Mouse (Mus musculus) E14TG2a.4 (cell line): ENCODE measurements around the gene Srpk1.

Source experiments
- H3K27me3 ChIP-seq: 2 replicates; pipeline ENCODE4 v1.6.1; 2014; ENCODE audit warnings: low read length, control low read depth; ENCODE audit not compliant: insufficient read depth
- H3K36me3 ChIP-seq: 2 replicates; pipeline ENCODE4 v1.6.1; 2014; ENCODE audit warnings: low read length, control low read depth; ENCODE audit not compliant: insufficient read depth
- H3K4me1 ChIP-seq: replicated peaks from 2 replicates; pipeline ENCODE4 v1.6.1; 2014; ENCODE audit warnings: low read depth, low read length, control low read depth
- H3K4me3 ChIP-seq: replicated peaks from 2 replicates; pipeline ENCODE4 v1.5.1; 2014; ENCODE audit warnings: mild to moderate bottlenecking, low read length
- H3K9me3 ChIP-seq: 2 replicates; pipeline ENCODE4 v1.6.1; 2014; ENCODE audit warnings: low read length, control low read depth
- CTCF ChIP-seq: conservative IDR thresholded peaks from 2 replicates; pipeline ENCODE4 v1.5.1; 2014; ENCODE audit warnings: low read length
- NANOG ChIP-seq: IDR thresholded peaks from 2 replicates; pipeline ENCODE4 v1.6.1; 2014; ENCODE audit warnings: borderline replicate concordance, low read length, mixed read lengths
- POU5F1 ChIP-seq: IDR thresholded peaks from 2 replicates; pipeline ENCODE4 v1.6.1; 2014; ENCODE audit warnings: low read length, borderline replicate concordance

Gene Srpk1

GRCm38 (mm10) chr17:28601557-28602250 is 20.8 kb downstream of the Srpk1 start:
- Histone ChIP-seq H3K4me1 (peaks cover 34% of the 10 kb centered on the region), H3K36me3 (peaks cover 95% of the 10 kb centered on the region), H3K9me3 (no peaks in the 10 kb centered on the region), H3K27me3 (no peaks in the 10 kb centered on the region), H3K4me3 (no peak overlapping the region)
- TF ChIP-seq POU5F1 (no peak), NANOG (no peak), CTCF (no peak)

- Histone ChIP-seq H3K4me3 (no peak overlapping the region), H3K27me3 (no peaks in the 10 kb centered on the region), H3K4me1 (peaks cover 39% of the 10 kb centered on the region), H3K36me3 (peaks cover 95% of the 10 kb centered on the region), H3K9me3 (no peaks in the 10 kb centered on the region)
- no peak for TF ChIP-seq NANOG
- no peak for TF ChIP-seq CTCF
- TF ChIP-seq POU5F1 = no peak
Observed at GRCm38 (mm10) chr17:28600780-28601179, 21.7 kb downstream of the Srpk1 start.

GRCm38 (mm10) chr17:28593965-28594364 is 28.5 kb downstream of the Srpk1 start:
- H3K27me3 ChIP-seq = no peaks in the 10 kb centered on the region
- peaks cover 82% of the 10 kb centered on the region for H3K4me1 ChIP-seq
- no peak for TF ChIP-seq NANOG
- TF ChIP-seq POU5F1 = no peak
- TF ChIP-seq CTCF = no peak
- H3K9me3 ChIP-seq = no peaks in the 10 kb centered on the region
- 0 out of 2 replicates have a peak overlapping the region, but pooled peaks have one; percentile 27 for H3K4me3 ChIP-seq
- H3K36me3 ChIP-seq = peaks cover 87% of the 10 kb centered on the region

- Histone ChIP-seq H3K9me3 (no peaks in the 10 kb centered on the region), H3K4me3 (0 out of 2 replicates have a peak overlapping the region, but pooled peaks have one; percentile 27), H3K36me3 (peaks cover 89% of the 10 kb centered on the region), H3K27me3 (no peaks in the 10 kb centered on the region), H3K4me1 (peaks cover 87% of the 10 kb centered on the region)
- TF ChIP-seq CTCF (peak; percentile 98), NANOG (no peak)
Observed at GRCm38 (mm10) chr17:28592998-28593397, 29.5 kb downstream of the Srpk1 start.

- no peak for TF ChIP-seq CTCF
- no peak for TF ChIP-seq POU5F1
- TF ChIP-seq NANOG = no peak
- H3K4me1 ChIP-seq = peaks cover 96% of the 10 kb centered on the region
- H3K27me3 ChIP-seq = no peaks in the 10 kb centered on the region
- H3K36me3 ChIP-seq = peaks cover 88% of the 10 kb centered on the region
- no peaks in the 10 kb centered on the region for H3K9me3 ChIP-seq
- peak overlapping the region; percentile 37; the same call in 1 of the 2 replicates for H3K4me3 ChIP-seq
Observed at GRCm38 (mm10) chr17:28591476-28591875, 31.0 kb downstream of the Srpk1 start.

- 0 out of 2 replicates have a peak overlapping the region, but pooled peaks have one; percentile 5 for H3K4me3 ChIP-seq
- peaks cover 85% of the 10 kb centered on the region for H3K36me3 ChIP-seq
- H3K27me3 ChIP-seq = no peaks in the 10 kb centered on the region
- H3K4me1 ChIP-seq = peaks cover 98% of the 10 kb centered on the region
- no peaks in the 10 kb centered on the region for H3K9me3 ChIP-seq
- TF ChIP-seq NANOG (no peak), POU5F1 (no peak), CTCF (no peak)
Observed at GRCm38 (mm10) chr17:28590596-28590995, 31.9 kb downstream of the Srpk1 start.

- H3K27me3 ChIP-seq = no peaks in the 10 kb centered on the region
Observed at GRCm38 (mm10) chr17:28588591-28588990, 33.9 kb downstream of the Srpk1 start.

GRCm38 (mm10) chr17:28586509-28586908 is 36.0 kb downstream of the Srpk1 start:
- Histone ChIP-seq H3K27me3 (no peaks in the 10 kb centered on the region), H3K36me3 (peaks cover 54% of the 10 kb centered on the region), H3K4me3 (no peak overlapping the region), H3K9me3 (no peaks in the 10 kb centered on the region), H3K4me1 (peaks cover 97% of the 10 kb centered on the region)
- TF ChIP-seq CTCF = no peak

More at GRCm38 (mm10) chr17:28588591-28588990, 33.9 kb downstream of the Srpk1 start:
- peaks cover 98% of the 10 kb centered on the region for H3K4me1 ChIP-seq
- H3K36me3 ChIP-seq = peaks cover 75% of the 10 kb centered on the region
- TF ChIP-seq NANOG (no peak), CTCF (no peak), POU5F1 (no peak)
- H3K4me3 ChIP-seq = no peak overlapping the region
- no peaks in the 10 kb centered on the region for H3K9me3 ChIP-seq

GRCm38 (mm10) chr17:28581056-28581455 is 41.5 kb downstream of the Srpk1 start:
- Histone ChIP-seq H3K36me3 (peaks cover 6% of the 10 kb centered on the region), H3K9me3 (no peaks in the 10 kb centered on the region), H3K4me1 (peaks cover 75% of the 10 kb centered on the region), H3K4me3 (no peak overlapping the region), H3K27me3 (peaks cover 12% of the 10 kb centered on the region)
- TF ChIP-seq POU5F1 (no peak), CTCF (peak; percentile 58), NANOG (no peak)
